In the genomic region with DNA sequence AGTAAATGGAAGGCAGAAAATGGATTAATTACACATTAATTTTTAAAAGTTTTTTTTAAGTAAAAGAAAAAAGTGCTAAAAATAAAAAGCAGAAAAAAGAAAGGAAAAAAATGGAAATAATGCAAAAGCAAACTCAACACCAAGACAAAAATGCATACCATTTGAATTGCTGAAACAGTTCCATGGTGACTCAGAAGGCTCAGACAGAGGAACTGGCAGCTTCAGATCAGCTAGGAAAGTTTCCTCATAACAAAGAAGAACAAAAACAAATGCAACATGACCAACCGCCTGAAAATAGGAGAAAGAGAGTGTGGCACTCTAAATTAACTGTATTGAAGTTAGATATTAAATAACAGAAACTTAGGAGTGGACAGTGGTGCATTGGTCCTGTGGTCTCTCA, we compare ENCODE assay signal across 28 mouse cellular contexts.
"Had no signal": no experiment of that assay in that cellular context is flagged by ENCODE, and none has a peak within 500 bp of the region (broad histone marks: within the 10 kb centered on the region; RNA-seq: fewer than 3 reads in every experiment).

No protein-coding gene starts in this region.

- H3K27me3 ChIP-seq: heart, embryonic 13.5 days; heart, embryonic 15.5 days; hindbrain, embryonic 12.5 days; intestine, embryonic 15.5 days; kidney, embryonic 15.5 days; limb, embryonic 13.5 days; limb, embryonic 15.5 days; liver, embryonic 12.5 days had no signal

- DNase-seq: gastrocnemius, postnatal 14 days; gastrocnemius, postnatal 36 days; heart, adult 11 months; heart, adult 2 months; heart, postnatal 14 days; heart, postnatal 36 days; kidney, adult 11 months; kidney, adult 2 months; kidney, adult 9 months; kidney, postnatal 25 days; kidney, postnatal 4 days; lung, adult 18-20 months had no signal

- H3K36me3 ChIP-seq: heart, embryonic 13.5 days; heart, embryonic 15.5 days; hindbrain, embryonic 12.5 days; intestine, embryonic 15.5 days; kidney, embryonic 15.5 days; limb, embryonic 13.5 days; limb, embryonic 15.5 days; liver, embryonic 12.5 days had no signal

- H3K27ac ChIP-seq: heart, adult 2 months; heart, embryonic 13.5 days; heart, embryonic 15.5 days; hindbrain, embryonic 12.5 days; hindbrain, embryonic 14.5 days; intestine, embryonic 15.5 days; kidney, embryonic 15.5 days; kidney, postnatal 0 days; layer of hippocampus, adult 2 months; left cerebral cortex, adult 2 months; limb, embryonic 13.5 days; limb, embryonic 15.5 days; liver, embryonic 12.5 days; liver, embryonic 14.5 days had no signal

- H3K4me3 ChIP-seq: heart, adult 2 months; heart, embryonic 13.5 days; heart, embryonic 15.5 days; hindbrain, embryonic 12.5 days; intestine, embryonic 15.5 days; kidney, embryonic 15.5 days; layer of hippocampus, adult 2 months; left cerebral cortex, adult 2 months; limb, embryonic 13.5 days; limb, embryonic 15.5 days; liver, embryonic 12.5 days had no signal

- H3K4me1 ChIP-seq: heart, embryonic 13.5 days; heart, embryonic 15.5 days; hindbrain, embryonic 12.5 days; intestine, embryonic 15.5 days; kidney, embryonic 15.5 days; limb, embryonic 13.5 days; limb, embryonic 15.5 days; liver, embryonic 12.5 days had no signal

- H3K4me2 ChIP-seq: heart, embryonic 11.5 days; heart, embryonic 13.5 days; heart, embryonic 15.5 days; hindbrain, embryonic 12.5 days; hindbrain, embryonic 14.5 days; intestine, embryonic 15.5 days; kidney, embryonic 15.5 days; limb, embryonic 13.5 days; limb, embryonic 15.5 days; liver, embryonic 12.5 days had no signal

- H3K9me3 ChIP-seq: heart, embryonic 13.5 days; heart, embryonic 15.5 days; hindbrain, embryonic 12.5 days; intestine, embryonic 15.5 days; kidney, embryonic 15.5 days; limb, embryonic 13.5 days; limb, embryonic 15.5 days; liver, embryonic 12.5 days had no signal

- ATAC-seq: hindbrain, embryonic 16.5 days; inflammation-experienced regulatory T-cells, adult 6 months; intestine, embryonic 15.5 days; liver, embryonic 12.5 days had no signal

- H3K9ac ChIP-seq: heart, embryonic 13.5 days; heart, embryonic 15.5 days; hindbrain, embryonic 12.5 days; hindbrain, embryonic 14.5 days; intestine, embryonic 15.5 days; kidney, embryonic 15.5 days; limb, embryonic 13.5 days; limb, embryonic 15.5 days; liver, embryonic 12.5 days; liver, embryonic 14.5 days had no signal
